Mouse (Mus musculus): Measurements from ENCODE around the gene Gapt.

Gapt gene

GRCm38 (mm10) chr13:110346707-110347106 lies 10.3 kb downstream of the Gapt start:
- peak; percentile 20 for DNase-seq (ENCODE audit: extremely low spot score)

GRCm38 (mm10) chr13:110342602-110343001 lies 14.4 kb downstream of the Gapt start:
- no peak for DNase-seq (ENCODE audit: extremely low spot score)

GRCm38 (mm10) chr13:110332958-110333597 lies 23.9 kb downstream of the Gapt start:
- DNase-seq (ENCODE audit: extremely low spot score): no peak

- no peak for DNase-seq (ENCODE audit: extremely low spot score)
These were observed 38.3 kb downstream of the Gapt start for GRCm38 (mm10) chr13:110318746-110319145.

GRCm38 (mm10) chr13:110307188-110307587 lies 49.8 kb downstream of the Gapt start:
- DNase-seq (ENCODE audit: extremely low spot score): no peak
